Mouse (Mus musculus) stomach, postnatal 0 days (tissue): ENCODE results near the gene Isca1. TPM values are rescaled to one million over a fixed set of nuclear protein-coding genes. Genes with fewer than 3 reads are reported as not detected.
"Not testable (repeated sequence)": the region's sequence is repeated elsewhere in the genome, so short reads cannot be mapped to it uniquely, and the experiment has no call there.

Experiments
- ATAC-seq: fragments of 200-750 bp; cut with Nextera tagmentation; 2 replicates; pipeline ENCODE4 v1.8.0; 2017; ENCODE audit not compliant: low FRiP score, low TSS enrichment
- DNase-seq: peaks from one replicate; pipeline ENCODE4 v3.0.0-alpha.2; 2016; ENCODE audit warnings: low spot score
- H3K27ac ChIP-seq: fragments of 300-500 bp; sonication (generic); replicated peaks from 2 replicates; pipeline ENCODE4 v1.5.1; 2014; ENCODE audit warnings: mild to moderate bottlenecking, control low read depth
- H3K27me3 ChIP-seq: fragments of 300-500 bp; sonication (generic); 2 replicates; pipeline ENCODE4 v1.6.1; 2014; ENCODE audit warnings: low read length; ENCODE audit not compliant: control insufficient read depth, insufficient read depth
- H3K36me3 ChIP-seq: fragments of 300-500 bp; sonication (generic); 2 replicates; pipeline ENCODE4 v1.6.1; 2014; ENCODE audit warnings: low read length, mixed read lengths; ENCODE audit not compliant: control insufficient read depth, insufficient read depth
- H3K4me1 ChIP-seq: fragments of 300-500 bp; sonication (generic); replicated peaks from 2 replicates; pipeline ENCODE4 v1.6.1; 2014; ENCODE audit warnings: antibody characterized with exemption; ENCODE audit not compliant: control insufficient read depth, insufficient read depth
- H3K4me2 ChIP-seq: fragments of 300-500 bp; sonication (generic); replicated peaks from 2 replicates; pipeline ENCODE4 v1.6.1; 2014; ENCODE audit warnings: low read depth, mild to moderate bottlenecking, control low read depth, moderate library complexity
- H3K4me3 ChIP-seq: fragments of 300-500 bp; sonication (generic); 2 replicates; pipeline ENCODE4 v1.5.1; 2014; ENCODE audit warnings: low read depth, low read length, control low read depth
- H3K9ac ChIP-seq: fragments of 300-500 bp; sonication (generic); 2 replicates; pipeline ENCODE4 v1.6.1; 2014; ENCODE audit warnings: mild to moderate bottlenecking, low read length, control low read depth, mixed read lengths
- H3K9me3 ChIP-seq: fragments of 300-500 bp; sonication (generic); 2 replicates; pipeline ENCODE4 v1.6.1; 2016; ENCODE audit warnings: low read length; ENCODE audit not compliant: control insufficient read depth
- CTCF ChIP-seq: IDR thresholded peaks from 2 replicates; pipeline ENCODE4 v1.5.1; 2016; ENCODE audit warnings: antibody characterized with exemption, low read depth, mild to moderate bottlenecking, moderate library complexity
- EP300 ChIP-seq: optimal IDR thresholded peaks from 2 replicates; pipeline ENCODE3; 2016; ENCODE audit warnings: antibody characterized with exemption
- WGBS: fragments of 180-500 bp; shearing (Covaris S2); extraction: QIAGEN DNeasy Blood & Tissue Kit; methylation state at CpG from one replicate; pipeline ENCODE4 v1.1.7; 2014; 5-methylcytosine and 5-hydroxymethylcytosine counted together
- polyA plus RNA-seq: library from polyadenylated mRNA; unstranded; fragments of >200 nt; fragmentation: Nextera tagmentation; extraction: Ambion mirVana; gene quantifications from 2 replicates; pipeline ENCODE4 v1.2.1, GENCODE M21; 2015

Isca1 gene
- polyA plus RNA-seq, 1 experiment from 2014 or later, result 73.4 TPM

DNA sequence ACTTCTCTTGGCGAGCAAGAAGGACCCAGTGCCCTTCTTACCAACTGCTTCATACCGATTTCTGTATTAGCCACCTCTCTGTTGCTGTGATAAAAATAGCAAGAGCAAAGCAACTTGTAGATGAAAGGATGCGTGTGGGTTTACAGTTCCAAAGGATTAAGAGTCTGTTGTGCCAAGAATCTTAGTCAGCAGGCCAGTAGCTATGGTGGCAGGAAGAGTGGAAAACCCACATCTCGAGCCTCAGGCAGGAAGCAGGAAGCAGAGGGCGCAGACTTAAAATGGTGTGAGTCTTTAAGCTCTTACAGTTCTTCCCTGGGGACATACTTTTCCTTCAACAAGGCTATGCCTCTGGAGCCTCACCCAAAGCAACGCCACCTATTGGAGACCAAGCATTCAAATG lies 24.1 kb downstream of the Isca1 start:
- H3K27me3 ChIP-seq, result no peaks in the 10 kb centered on the region
- ATAC-seq (no peak), DNase-seq (no peak)
- no peaks in the 10 kb centered on the region for H3K9me3 ChIP-seq
- H3K9ac ChIP-seq, result no peak overlapping the region
- TF ChIP-seq CTCF (no peak), EP300 (no peak)
- no peak overlapping the region for H3K4me2 ChIP-seq
- H3K4me3 ChIP-seq, result no peak overlapping the region
- no peak overlapping the region for H3K27ac ChIP-seq
- WGBS, result 81% methylated on average over 6 of the region's 6 CpGs
- H3K36me3 ChIP-seq, result no peaks in the 10 kb centered on the region
- no peaks in the 10 kb centered on the region for H3K4me1 ChIP-seq

- Histone ChIP-seq H3K27me3 (no peaks in the 10 kb centered on the region), H3K36me3 (no peaks in the 10 kb centered on the region), H3K27ac (no peak overlapping the region), H3K4me3 (no peak overlapping the region), H3K4me1 (no peaks in the 10 kb centered on the region), H3K9ac (no peak overlapping the region), H3K9me3 (no peaks in the 10 kb centered on the region), H3K4me2 (no peak overlapping the region)
- DNase-seq (no peak), ATAC-seq (no peak)
- TF ChIP-seq CTCF (peak; percentile 54), EP300 (no peak)
- WGBS, result 68% methylated on average over 10 of the region's 10 CpGs
These were observed 27.9 kb downstream of the Isca1 start for GRCm38 (mm10) chr13:59741697-59742096.

GRCm38 (mm10) chr13:59741096-59741495 lies 28.5 kb downstream of the Isca1 start:
- DNase-seq (no peak), ATAC-seq (no peak)
- Histone ChIP-seq H3K4me2 (no peak overlapping the region), H3K9me3 (no peaks in the 10 kb centered on the region), H3K27ac (no peak overlapping the region), H3K4me3 (no peak overlapping the region), H3K9ac (no peak overlapping the region), H3K4me1 (no peaks in the 10 kb centered on the region), H3K27me3 (no peaks in the 10 kb centered on the region), H3K36me3 (no peaks in the 10 kb centered on the region)
- no peak for TF ChIP-seq EP300
- no peak for TF ChIP-seq CTCF
- 82% methylated on average over 11 of the region's 11 CpGs for WGBS

DNA sequence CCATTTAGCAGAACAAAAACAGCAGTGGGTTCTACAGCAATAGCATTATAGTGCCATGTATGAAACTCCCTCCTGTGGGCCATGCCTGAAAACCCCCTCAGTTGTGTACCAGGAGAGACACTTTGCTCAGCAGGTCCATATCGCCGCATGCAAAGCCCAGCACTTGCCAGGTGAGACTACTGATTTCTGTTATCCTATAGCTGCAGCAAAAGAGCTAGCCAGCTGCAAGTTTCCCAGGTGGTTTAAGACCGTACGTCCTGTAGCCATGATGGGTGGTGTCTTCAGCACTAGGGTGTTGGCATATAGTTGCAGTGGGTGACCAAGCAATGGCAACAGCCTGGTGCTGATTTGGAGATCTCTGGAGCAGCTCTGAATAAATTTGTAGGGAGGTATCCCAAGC lies 30.2 kb downstream of the Isca1 start:
- Histone ChIP-seq H3K9me3 (no peaks in the 10 kb centered on the region), H3K27me3 (no peaks in the 10 kb centered on the region), H3K4me3 (no peak overlapping the region), H3K4me2 (no peak overlapping the region), H3K9ac (no peak overlapping the region), H3K27ac (no peak overlapping the region), H3K4me1 (no peaks in the 10 kb centered on the region), H3K36me3 (no peaks in the 10 kb centered on the region)
- 86% methylated on average over 4 of the region's 4 CpGs for WGBS
- no peak for DNase-seq
- TF ChIP-seq CTCF, result no peak
- no peak for TF ChIP-seq EP300
- ATAC-seq, result no peak

GRCm38 (mm10) chr13:59738455-59738854 lies 31.2 kb downstream of the Isca1 start:
- DNase-seq (no peak), ATAC-seq (no peak)
- no peaks in the 10 kb centered on the region for H3K36me3 ChIP-seq
- H3K9ac ChIP-seq, result no peak overlapping the region
- H3K4me3 ChIP-seq, result no peak overlapping the region
- H3K27me3 ChIP-seq, result no peaks in the 10 kb centered on the region
- H3K4me2 ChIP-seq, result no peak overlapping the region
- no peak overlapping the region for H3K27ac ChIP-seq
- H3K4me1 ChIP-seq, result no peaks in the 10 kb centered on the region
- TF ChIP-seq EP300 (no peak), CTCF (no peak)
- H3K9me3 ChIP-seq, result no peaks in the 10 kb centered on the region
- WGBS, result 84% methylated on average over 2 of the region's 2 CpGs

DNA sequence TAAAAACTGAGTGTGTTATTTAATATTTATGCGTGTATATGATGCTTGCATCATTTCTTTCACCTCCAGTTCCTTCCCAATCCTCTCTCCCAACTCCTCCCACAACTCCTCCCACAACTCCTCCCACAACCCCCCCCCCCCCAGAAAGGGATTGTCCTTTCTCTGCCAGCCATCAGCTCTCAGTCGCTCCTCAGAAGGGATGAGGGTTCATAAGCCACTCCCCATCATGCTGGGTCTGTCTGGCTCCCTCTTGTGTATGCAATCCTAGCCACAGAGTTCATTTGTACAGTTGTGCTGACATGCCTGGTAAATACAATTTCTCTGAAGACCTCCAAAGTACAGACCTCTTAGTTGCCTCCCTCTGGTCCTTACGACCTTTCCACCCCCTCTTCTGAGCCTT lies 34.4 kb downstream of the Isca1 start:
- no peaks in the 10 kb centered on the region for H3K4me1 ChIP-seq
- no peak overlapping the region for H3K4me3 ChIP-seq
- no peak overlapping the region for H3K4me2 ChIP-seq
- no peaks in the 10 kb centered on the region for H3K9me3 ChIP-seq
- TF ChIP-seq EP300 (no peak), CTCF (peak; percentile 66)
- H3K27ac ChIP-seq, result no peak overlapping the region
- WGBS, result 21% methylated on average over 3 of the region's 3 CpGs
- peak; percentile 53 for DNase-seq
- no peak overlapping the region for H3K9ac ChIP-seq
- H3K27me3 ChIP-seq, result no peaks in the 10 kb centered on the region
- no peaks in the 10 kb centered on the region for H3K36me3 ChIP-seq
- ATAC-seq, result peak; percentile 74; the same call in 1 of the 2 replicates

GRCm38 (mm10) chr13:59734347-59734746 lies 35.3 kb downstream of the Isca1 start:
- H3K4me3 ChIP-seq, H3K4me1 ChIP-seq, H3K27me3 ChIP-seq, H3K27ac ChIP-seq, H3K4me2 ChIP-seq, H3K9ac ChIP-seq, H3K36me3 ChIP-seq, DNase-seq, H3K9me3 ChIP-seq, ATAC-seq: not testable (repeated sequence)
- 13% methylated on average over 6 of the region's 6 CpGs for WGBS
